ENCODE assay signal across 8 mouse cellular contexts in genomic region chr6:125425205-125426090, GRCm38 (mm10). TPM values are rescaled to one million over a fixed set of nuclear protein-coding genes. Genes with fewer than 3 reads are reported as not detected.
DNase-seq lines count a peak whose midpoint lies in the region; TF ChIP-seq lines count a peak whose summit lies in the region.
"Had no signal": no experiment of that assay in that cellular context is flagged by ENCODE, and none has a peak within 500 bp of the region (broad histone marks: within the 10 kb centered on the region; RNA-seq: fewer than 3 reads in every experiment).

No protein-coding gene starts in this region.

- no peaks in the 10 kb centered on the region for H3K79me2 ChIP-seq in macrophage (ENCODE audit: inconsistent target)

- H3K4me3 ChIP-seq in bone marrow macrophage, adult 2 months (ENCODE audit: insufficient read depth, low read length): no peak overlapping the region
- no peak overlapping the region for H3K4me3 ChIP-seq in macrophage (ENCODE audit: inconsistent target)

- WGBS in macrophage (ENCODE audit: missing documents): 34% methylated on average over 15 of the region's 15 CpGs

- no peaks in the 10 kb centered on the region for H3K36me3 ChIP-seq in macrophage (ENCODE audit: inconsistent target)

- DNase-seq in 3T3-L1 (ENCODE audit: low read depth, low spot score): peak; percentile 89
- DNase-seq in B cell, adult 2 months: peak; percentile 24 to 47
- DNase-seq in ovary, postnatal 10 days (ENCODE audit: low spot score): no peak
- no peak for DNase-seq in urinary bladder, postnatal 4 days (ENCODE audit: low spot score in 2 of 2)
- DNase-seq in cerebellum, postnatal 4 days (ENCODE audit: low spot score in 2 of 2): no peak

- peak overlapping the region; percentile 36 for H3K27ac ChIP-seq in bone marrow macrophage, adult 2 months (ENCODE audit: insufficient read depth, low read depth, low read length)
- peak overlapping the region; percentile 84 for H3K27ac ChIP-seq in macrophage

- TF ChIP-seq CTCF in bone marrow macrophage, adult 2 months (IDR thresholded peaks at IDR 0.05; ENCODE audit: low read depth, low read length): no peak

- TF ChIP-seq POLR2A in bone marrow macrophage, adult 2 months (IDR thresholded peaks at IDR 0.05; ENCODE audit: borderline replicate concordance, low read depth, low read length): no peak

- peaks cover 41% of the 10 kb centered on the region for H3K4me1 ChIP-seq in bone marrow macrophage, adult 2 months (ENCODE audit: control insufficient read depth, insufficient read depth, low read length)

RNA-seq across cellular contexts. Expression of gene Plekhg6, which starts 44.9 kb away (rescaled TPM):
- not detected in 2 replicates for polyA plus RNA-seq in bone marrow macrophage, adult 2 months (2012; ENCODE audit: insufficient read depth, insufficient read length, missing spikeins)
- total RNA-seq in macrophage (2018; cell fraction: chromatin; rRNA removed): under 1 TPM in 1 of 26 experiments, not detected in 25; 0.33 TPM
- not detected for total RNA-seq in macrophage (2018; cell fraction: cytosol; rRNA removed)
- total RNA-seq in macrophage (2018; cell fraction: nucleus; rRNA removed): not detected
- polyA plus RNA-seq in macrophage (2018): not detected in 3 replicates
- total RNA-seq: megakaryocyte-erythroid progenitor cell, adult 5-6 weeks had no signal

Comparison
In these comparisons a context has a peak if more than half of its experiments do, and no peak if none do; other contexts are left out.
1. DNase-seq: peak in 3T3-L1 (single experiment) and B cell, adult 2 months (2 of 2); none in ovary, postnatal 10 days (single experiment), urinary bladder, postnatal 4 days (0 of 2) and cerebellum, postnatal 4 days (0 of 2).